Mouse (Mus musculus) adrenal gland (tissue): Measurements from ENCODE around the gene Tab2.

Source experiments
- intact Hi-C: fragments of 180-260 bp; cut with DNase I; formaldehyde crosslinking; loops from one replicate; pipeline ENCODE4 v1.15.1; 2025

The Tab2 gene

GRCm38 (mm10) chr10:7900719-7901627, 55.1 kb downstream of the Tab2 start:
- intact Hi-C loops = no loop called here

- intact Hi-C loops = no loop called here
Measured at GRCm38 (mm10) chr10:7888256-7888868, 67.7 kb downstream of the Tab2 start.

GRCm38 (mm10) chr10:7883524-7883923, 72.5 kb downstream of the Tab2 start:
- intact Hi-C loops = loop anchor here (1.0 to 5.0 kb wide), 2 partner anchors 313 to 359 kb away; no protein-coding TSS in a partner anchor

GRCm38 (mm10) chr10:7881971-7882370, 74.1 kb downstream of the Tab2 start:
- intact Hi-C loops = loop anchor here (5.0 kb wide), 1 partner anchor 360 kb away; no protein-coding TSS in a partner anchor

GRCm38 (mm10) chr10:7880283-7880682, 75.7 kb downstream of the Tab2 start:
- intact Hi-C loops = loop anchor here (5.0 kb wide), 1 partner anchor 362 kb away; no protein-coding TSS in a partner anchor

GRCm38 (mm10) chr10:7874194-7874593, 81.8 kb downstream of the Tab2 start:
- intact Hi-C loops = no loop called here

GRCm38 (mm10) chr10:7871381-7872020, 84.5 kb downstream of the Tab2 start:
- intact Hi-C loops = no loop called here

GRCm38 (mm10) chr10:7870571-7871315, 85.3 kb downstream of the Tab2 start:
- intact Hi-C loops = no loop called here

GRCm38 (mm10) chr10:7869746-7870145, 86.3 kb downstream of the Tab2 start:
- intact Hi-C loops = no loop called here

GRCm38 (mm10) chr10:7867666-7868030, 88.4 kb downstream of the Tab2 start:
- intact Hi-C loops = no loop called here

- intact Hi-C loops = no loop called here
Measured at GRCm38 (mm10) chr10:7866762-7867665, 89.0 kb downstream of the Tab2 start.

GRCm38 (mm10) chr10:7864806-7865205, 91.2 kb downstream of the Tab2 start:
- intact Hi-C loops = no loop called here

- intact Hi-C loops = no loop called here
Measured at GRCm38 (mm10) chr10:7864184-7864583, 91.8 kb downstream of the Tab2 start.

GRCm38 (mm10) chr10:7863411-7863810, 92.6 kb downstream of the Tab2 start:
- intact Hi-C loops = no loop called here

- intact Hi-C loops = no loop called here
Measured at GRCm38 (mm10) chr10:7861937-7862657, 93.9 kb downstream of the Tab2 start.

GRCm38 (mm10) chr10:7861259-7861936, 94.6 kb downstream of the Tab2 start:
- intact Hi-C loops = no loop called here

- intact Hi-C loops = no loop called here
Measured at GRCm38 (mm10) chr10:7860494-7860893, 95.5 kb downstream of the Tab2 start.
